Mouse (Mus musculus): ENCODE measurements around the gene Ssr2.

DNA sequence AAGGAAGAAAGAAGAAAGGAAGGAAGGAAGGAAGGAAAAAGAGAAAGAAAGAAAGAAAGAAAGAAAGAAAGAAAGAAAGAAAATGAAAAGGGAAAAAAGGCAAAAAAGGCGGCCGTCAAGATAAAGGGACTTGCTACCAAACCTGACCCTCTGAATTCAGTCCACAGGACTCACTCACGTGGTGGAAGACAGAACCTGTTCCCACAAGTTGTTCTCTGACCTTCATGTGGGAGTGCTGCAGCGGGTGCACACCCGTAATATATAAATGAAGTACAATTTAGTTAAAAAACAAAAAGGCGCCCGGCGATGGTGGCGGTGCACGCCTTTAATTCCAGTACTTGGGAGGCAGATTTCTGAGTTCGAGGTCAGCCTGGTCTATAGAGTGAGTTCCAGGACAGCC, 47.0 kb upstream of the Ssr2 start:
- TF ChIP-seq CTCF (IDR thresholded peaks at IDR 0.05; ENCODE audit: low read depth): no peak
- no peak for TF ChIP-seq EP300 (optimal IDR thresholded peaks at IDR 0.05)

All from stomach, postnatal 0 days (tissue).